Mouse (Mus musculus) layer of hippocampus, postnatal 10 days (tissue): ENCODE measurements around the gene Gpr162. TPM values are rescaled to one million over a fixed set of nuclear protein-coding genes. Genes with fewer than 3 reads are reported as not detected.
"Not testable (repeated sequence)": the region's sequence is repeated elsewhere in the genome, so short reads cannot be mapped to it uniquely, and the experiment has no call there.

Source experiments
- DNase-seq, 2 experiments: peaks; one replicate each; pipeline ENCODE4 v3.0.0; 2021; ENCODE audit warnings: low spot score in 2 of 2
- total RNA-seq, 2 experiments: library from RNA; stranded (reverse); gene quantifications; 2 replicates each; pipeline ENCODE4 v1.2.3; 2021

Gene Gpr162
- total RNA-seq, 2 experiments from 2014 or later: 162 to 178 TPM

GRCm38 (mm10) chr6:124847305-124847704 is 16.5 kb downstream of the Gpr162 start:
- DNase-seq: peak; percentile 99

DNA sequence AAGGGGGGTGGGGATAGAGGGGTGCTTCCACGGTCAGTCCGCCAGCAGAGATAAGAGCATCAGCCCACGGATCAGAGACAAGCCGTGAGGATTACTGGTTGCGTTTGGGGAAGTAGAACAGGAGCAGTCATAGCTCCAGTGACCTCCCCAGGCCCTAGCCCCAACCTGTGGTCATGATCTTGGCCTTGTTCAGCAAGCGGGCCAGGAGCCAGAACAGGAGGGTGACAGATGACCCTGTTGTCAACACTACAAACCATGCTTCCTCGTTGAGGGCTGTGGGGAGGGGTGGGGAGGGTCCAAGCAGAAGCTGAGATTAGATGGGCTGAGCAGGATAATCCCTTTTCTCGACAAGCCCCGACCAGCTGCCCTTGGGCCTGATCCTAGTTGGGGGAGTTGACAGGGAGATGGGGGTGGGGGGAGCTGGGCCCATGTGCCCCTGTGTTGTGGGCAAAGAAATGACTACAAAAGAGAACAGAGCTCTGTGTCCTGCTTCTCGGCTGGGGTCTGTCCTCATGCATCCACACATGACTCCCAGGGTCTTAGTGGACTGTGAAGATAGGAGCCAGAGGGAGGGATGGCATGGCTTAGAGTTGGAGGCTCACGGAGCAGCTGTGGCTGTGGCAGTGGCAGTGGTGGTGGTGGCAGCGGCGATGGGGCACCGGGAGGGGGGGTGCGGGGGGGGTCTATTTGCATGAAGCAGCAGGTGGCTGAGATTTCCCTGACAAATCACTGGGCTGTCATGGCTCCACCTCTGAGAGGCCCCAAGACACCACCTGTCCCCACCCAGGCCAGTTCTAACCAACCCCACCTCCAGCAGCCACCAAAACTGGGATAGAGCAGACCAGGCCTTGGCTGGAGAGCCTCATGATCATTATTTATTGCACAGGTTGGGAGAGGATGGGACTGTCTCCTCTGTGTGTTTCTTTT is 23.3 kb downstream of the Gpr162 start, which contains the start of gene Gnb3:
Gnb3 (minus strand) TSS at position 35 of the 927 bp plus-strand sequence.
- no peak for DNase-seq

DNA sequence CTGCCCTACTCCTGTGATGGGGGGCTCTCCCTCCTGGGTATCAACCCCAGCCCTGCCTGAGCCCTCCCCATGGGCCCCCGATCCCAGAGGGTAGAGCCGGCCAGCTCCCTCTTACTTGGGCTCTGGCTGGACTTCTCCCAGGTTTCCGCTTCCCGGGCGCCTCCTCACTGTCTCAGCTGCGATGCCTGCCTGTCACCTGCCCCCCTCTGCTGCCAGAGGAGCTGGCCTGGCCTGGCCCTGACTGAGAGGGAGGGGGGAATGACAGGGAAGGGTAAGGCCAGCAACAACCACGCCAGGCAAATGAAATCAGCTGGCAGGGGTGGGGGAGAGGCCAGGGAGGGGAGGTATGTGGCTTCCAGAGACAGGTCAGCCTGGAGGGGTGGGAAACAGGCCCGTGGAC is 24.0 kb downstream of the Gpr162 start:
- no peak for DNase-seq

DNA sequence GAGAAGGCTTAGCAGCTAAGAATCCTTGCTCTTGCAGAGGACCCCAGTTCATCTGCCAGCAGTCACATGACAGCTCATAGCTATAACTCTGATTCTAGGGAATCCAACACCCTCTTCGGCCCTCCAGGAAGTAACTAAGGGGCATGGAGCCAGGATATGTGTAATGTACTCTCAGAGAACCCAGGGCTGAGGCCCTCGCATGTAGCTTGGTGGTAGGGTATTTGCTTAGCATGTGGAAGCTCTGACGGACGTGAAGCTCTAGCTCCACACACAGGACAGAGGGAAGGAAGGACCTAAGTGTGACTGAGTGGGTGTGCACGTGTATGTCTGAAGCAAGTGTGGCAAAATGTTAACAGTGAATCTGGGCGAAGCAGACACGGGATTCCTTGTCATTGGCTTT is 27.4 kb downstream of the Gpr162 start:
- no peak for DNase-seq

DNA sequence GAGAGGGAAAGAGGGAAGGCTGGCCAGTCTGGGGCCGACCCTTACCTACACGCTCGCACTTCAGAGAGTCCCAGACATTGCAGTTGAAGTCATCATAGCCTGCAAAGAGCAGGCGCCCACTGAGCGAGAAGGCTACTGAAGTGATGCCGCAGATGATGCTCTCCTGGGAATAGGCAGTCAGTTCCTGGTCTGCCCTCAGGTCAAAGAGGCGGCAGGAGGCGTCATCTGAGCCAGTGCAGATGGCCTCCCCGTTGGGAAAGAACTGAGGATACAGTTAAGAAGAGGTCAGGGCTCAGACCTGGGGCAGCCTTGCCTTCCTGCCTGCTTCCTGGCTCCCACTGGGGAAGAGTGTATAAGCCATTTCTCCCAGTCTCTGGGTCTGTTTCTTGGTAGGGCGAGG is 28.3 kb downstream of the Gpr162 start:
- no peak for DNase-seq

- DNase-seq: no peak
These were observed 29.2 kb downstream of the Gpr162 start for GRCm38 (mm10) chr6:124834512-124835081.

- DNase-seq: no peak
These were observed 32.1 kb downstream of the Gpr162 start for GRCm38 (mm10) chr6:124831649-124832048.

GRCm38 (mm10) chr6:124831199-124831598 is 32.6 kb downstream of the Gpr162 start:
- not testable (repeated sequence) for DNase-seq

DNA sequence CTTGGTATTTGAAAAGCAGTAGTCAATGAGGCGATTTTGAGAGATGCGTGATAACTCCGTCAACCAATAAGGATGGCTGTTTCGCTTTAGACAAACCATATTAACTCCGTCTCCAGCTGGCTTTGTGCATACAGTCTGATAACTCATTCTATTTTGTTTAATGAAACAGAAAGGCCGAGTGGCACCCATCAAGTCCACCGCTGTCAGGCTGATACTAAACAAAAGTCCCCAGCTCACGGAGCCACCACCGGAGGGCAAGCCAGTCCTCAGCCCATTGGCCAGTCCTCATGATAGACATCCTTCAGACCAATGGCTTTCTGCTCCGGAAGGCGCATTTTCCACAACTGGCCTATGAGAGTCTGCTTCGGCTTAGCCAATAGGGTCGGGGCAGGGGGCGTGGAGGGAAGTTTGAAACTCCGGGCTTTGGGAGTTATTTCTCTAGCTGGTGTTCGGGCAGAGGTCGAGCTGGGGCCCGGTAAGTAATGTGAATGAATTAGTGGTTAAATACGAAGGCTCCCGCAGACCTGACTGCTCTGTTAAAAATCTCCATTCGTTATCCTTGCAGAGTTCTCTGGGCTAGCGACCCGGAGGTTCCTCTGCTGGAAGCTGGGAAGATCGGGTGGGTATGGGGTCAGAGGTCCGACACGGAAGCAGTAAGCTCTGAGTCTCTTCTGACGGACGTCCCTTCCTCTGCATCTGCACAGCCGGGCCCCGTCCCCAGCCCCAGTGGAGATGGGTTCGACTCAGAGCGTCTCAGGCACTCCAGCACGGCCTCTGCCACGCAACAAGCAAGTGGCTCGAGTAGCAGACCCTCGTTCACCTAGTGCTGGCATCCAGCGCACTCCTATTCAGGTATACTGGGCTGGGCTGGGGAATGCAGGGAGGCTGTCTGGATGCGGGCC is 33.7 kb downstream of the Gpr162 start:
- peak; percentile 89 to 92 for DNase-seq

DNA sequence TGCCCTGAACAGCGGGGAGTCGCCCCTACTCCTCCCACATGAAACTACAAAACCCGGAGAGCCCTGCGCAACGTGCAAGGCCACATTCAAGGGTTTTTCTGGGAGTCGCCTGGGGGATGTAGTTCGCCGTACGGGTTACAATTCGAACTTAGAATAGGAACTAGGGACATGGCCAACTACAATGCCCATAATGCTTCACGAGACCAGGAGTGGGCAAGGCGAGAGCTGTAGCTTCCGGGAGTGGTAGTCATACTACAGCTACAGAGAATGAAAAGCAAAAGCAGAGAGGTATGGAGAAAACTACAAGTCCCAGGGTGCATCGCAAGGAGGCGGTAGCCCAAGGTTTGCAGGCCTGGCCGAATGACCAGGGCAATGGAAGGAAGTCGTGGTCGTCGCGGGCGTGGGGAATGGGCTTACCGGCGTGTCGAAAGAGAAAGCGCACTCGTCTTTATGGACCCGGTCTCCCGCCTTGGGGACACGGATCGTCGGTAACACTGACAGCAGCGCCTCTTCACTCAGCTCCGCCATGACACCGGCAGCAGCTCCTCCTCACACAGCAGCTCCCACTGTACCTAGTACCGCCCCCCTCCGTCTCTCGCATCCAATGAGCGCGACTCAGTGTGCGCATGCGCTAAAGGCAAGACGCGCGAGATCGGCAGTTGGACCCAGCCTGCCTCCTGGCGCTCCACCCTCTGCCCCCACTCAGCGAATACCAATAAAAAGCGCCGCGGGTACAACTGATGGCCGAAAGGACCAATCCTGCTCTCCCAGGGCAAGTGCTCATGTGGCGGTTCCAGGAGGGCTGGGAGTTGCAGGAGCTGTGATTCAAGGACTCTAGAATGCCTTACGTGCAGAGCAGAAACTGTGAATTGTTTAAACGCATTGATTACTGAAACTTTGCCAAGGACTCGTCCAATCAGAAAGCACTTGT is 34.6 kb downstream of the Gpr162 start, which contains the start of the genes Usp5 and Cdca3:
Usp5 (minus strand) TSS at position 617 of the 931 bp plus-strand sequence.
Cdca3 (plus strand) TSS at position 680 of the 931 bp plus-strand sequence.
- peak; percentile 96 to 98 for DNase-seq

DNA sequence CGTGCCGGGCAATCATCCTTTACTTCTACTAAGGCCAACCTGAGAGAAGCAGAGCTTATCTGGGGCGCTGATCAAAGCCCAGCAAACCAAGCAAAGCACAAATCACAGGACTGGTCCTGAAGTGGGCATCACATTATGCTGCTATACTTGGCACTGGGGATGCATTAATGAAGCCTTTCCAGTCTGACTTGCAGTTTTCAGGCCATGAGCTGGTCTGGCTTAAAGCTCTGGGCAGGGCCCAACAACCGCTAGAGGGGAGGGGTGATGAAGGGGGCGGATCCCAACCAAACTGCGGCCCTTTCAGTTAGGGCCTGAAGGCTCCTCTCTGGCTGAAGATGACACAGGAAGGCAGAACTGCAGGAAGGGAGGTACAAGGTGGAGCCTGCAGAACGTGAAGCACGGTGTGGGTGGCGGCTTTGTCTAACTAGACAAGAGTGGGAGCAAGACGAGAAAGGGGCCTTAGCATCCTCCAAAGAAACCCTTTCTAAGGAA is 35.6 kb downstream of the Gpr162 start:
- DNase-seq: peak in 1 of 2 experiments; percentile 43

GRCm38 (mm10) chr6:124822049-124822448 is 41.7 kb downstream of the Gpr162 start:
- DNase-seq: no peak

GRCm38 (mm10) chr6:124820891-124821290 is 42.9 kb downstream of the Gpr162 start:
- no peak for DNase-seq

- DNase-seq: no peak
These were observed 45.8 kb downstream of the Gpr162 start for GRCm38 (mm10) chr6:124817971-124818370.

- DNase-seq: no peak
These were observed 46.2 kb downstream of the Gpr162 start for GRCm38 (mm10) chr6:124817563-124817962.

GRCm38 (mm10) chr6:124817125-124817524 is 46.7 kb downstream of the Gpr162 start:
- no peak for DNase-seq

GRCm38 (mm10) chr6:124816611-124817010 is 47.2 kb downstream of the Gpr162 start:
- DNase-seq: no peak

GRCm38 (mm10) chr6:124814858-124815774 is 48.7 kb downstream of the Gpr162 start:
- DNase-seq: no peak

- no peak for DNase-seq
These were observed 49.3 kb downstream of the Gpr162 start for GRCm38 (mm10) chr6:124814448-124814847.
